Mouse (Mus musculus) mature B cell (primary cell): Measurements from ENCODE around the gene Sccpdh.
"Not testable (repeated sequence)": the region's sequence is repeated elsewhere in the genome, so short reads cannot be mapped to it uniquely, and the experiment has no call there.

Experiments used
- in situ Hi-C: fragments of 300-500 bp; cut with MboI; formaldehyde crosslinking; loops from 2 replicates; pipeline ENCODE4 v1.14.3; 2019

Gene Sccpdh

DNA sequence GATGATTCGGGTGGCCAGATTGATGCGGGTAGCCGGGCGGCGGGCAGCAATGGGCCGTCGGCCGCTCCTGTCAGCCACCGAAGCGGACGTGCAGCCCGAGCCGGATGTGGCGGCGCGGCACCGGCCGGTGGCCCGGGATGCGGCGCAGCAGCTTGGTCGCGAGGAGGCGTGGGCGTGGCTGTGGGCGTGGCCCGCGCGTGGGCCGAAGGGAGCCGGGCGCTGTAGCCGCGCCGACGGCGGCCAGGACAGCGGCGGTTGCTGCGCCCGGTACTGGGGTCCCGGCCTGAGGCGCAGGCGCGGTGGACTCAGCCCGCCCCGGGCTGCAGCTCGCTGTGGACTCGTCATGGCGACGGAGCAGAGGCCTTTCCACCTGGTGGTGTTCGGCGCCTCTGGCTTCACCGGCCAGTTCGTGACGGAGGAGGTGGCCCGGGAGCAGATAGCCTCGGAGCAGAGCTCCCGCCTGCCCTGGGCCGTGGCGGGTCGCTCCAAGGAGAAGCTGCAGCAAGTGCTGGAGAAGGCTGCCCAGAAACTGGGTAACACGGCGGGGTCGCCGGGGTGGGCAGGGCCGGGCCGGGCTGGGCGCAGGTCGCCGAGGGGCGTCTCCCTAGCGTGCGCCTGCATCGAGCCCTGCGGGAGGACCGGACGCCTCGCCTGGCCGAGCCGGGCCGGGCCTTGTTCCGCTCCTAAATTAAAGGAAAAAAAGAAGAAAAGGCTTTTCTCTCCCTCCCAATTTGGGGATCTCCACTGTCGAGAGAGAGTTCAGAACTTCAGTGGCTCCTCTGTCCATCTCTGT is at the start of gene Sccpdh:
Gene Sccpdh (plus strand): TSS at position 198 of the 793 bp plus-strand sequence.
- in situ Hi-C loops: no loop called here

DNA sequence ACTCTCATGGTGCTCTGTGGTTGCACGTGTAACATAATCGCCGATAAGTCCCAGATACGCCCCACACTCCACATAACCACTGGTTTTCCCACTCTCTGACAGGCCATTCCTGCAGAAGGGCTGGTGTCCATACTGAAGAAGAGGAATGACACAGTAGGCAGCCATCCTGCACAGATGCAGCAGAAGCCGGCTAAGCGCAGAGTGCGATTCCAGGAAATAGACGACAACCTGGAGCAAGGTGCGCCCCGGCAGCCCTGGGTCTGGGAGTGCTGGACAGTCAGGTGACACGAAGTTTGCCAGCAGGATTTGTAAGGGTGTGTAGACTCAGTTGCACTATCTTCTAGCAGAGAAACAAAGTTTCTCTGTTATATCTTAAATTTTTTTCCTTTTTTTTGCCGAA is 45.3 kb upstream of the Sccpdh start:
- in situ Hi-C loops: no loop called here

DNA sequence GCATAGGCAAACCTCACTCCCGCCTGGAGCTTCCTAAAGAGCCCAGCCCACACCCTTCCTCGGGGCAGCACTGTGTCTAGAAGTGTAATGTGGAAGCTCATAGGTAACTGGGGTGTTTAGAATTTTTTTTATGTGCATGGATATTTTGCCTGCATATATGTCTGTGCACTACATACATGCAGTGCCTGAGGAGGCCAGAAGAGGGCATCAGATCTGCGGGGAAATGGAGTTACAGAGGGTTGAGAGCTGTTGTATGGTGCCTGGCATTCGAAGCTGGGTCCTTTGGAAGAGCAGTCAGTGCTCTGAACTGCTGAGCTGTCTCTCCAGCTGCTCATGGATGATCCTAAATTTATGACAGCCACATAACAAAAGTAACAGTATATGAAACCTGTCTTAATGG is 44.4 kb upstream of the Sccpdh start:
- in situ Hi-C loops: no loop called here

DNA sequence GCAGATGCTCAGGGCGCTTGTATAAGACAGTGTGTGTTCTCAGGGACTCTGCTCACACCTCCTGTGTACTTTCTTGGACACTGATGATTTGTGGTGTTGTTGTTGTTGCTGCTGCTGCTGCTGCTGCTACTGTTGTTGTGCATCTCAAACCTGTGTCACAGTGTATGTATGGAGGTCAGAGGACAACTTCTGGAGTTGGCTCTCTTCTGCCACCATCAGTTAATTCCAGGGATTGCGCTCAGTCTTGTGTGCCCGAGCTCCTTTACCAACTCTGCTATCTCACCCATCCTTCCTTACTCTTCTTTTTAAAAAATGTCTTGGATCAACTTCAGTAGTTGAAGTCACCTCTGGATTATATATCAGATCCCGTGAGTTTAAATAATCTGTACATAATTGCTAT is 43.7 kb upstream of the Sccpdh start:
- in situ Hi-C loops: no loop called here

DNA sequence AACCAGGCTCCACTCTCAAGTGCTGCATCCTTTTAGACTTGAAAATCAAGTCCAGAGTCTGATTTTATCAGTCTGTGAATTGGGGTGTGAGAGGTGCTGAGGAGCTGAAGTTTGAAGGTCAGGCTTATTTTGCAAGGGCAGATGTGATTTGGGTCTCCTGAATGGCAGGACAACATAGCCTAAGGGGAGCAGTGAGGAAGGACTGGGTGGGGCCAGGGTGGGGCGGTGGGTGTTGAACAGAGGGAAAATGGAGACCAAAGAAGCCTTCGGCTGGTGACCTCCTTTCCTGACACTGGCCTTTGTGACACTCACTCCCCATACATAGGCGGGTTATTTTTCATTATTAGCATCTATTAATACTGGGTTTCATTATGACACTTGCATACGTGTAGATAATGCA is 40.2 kb upstream of the Sccpdh start:
- in situ Hi-C loops: no loop called here

DNA sequence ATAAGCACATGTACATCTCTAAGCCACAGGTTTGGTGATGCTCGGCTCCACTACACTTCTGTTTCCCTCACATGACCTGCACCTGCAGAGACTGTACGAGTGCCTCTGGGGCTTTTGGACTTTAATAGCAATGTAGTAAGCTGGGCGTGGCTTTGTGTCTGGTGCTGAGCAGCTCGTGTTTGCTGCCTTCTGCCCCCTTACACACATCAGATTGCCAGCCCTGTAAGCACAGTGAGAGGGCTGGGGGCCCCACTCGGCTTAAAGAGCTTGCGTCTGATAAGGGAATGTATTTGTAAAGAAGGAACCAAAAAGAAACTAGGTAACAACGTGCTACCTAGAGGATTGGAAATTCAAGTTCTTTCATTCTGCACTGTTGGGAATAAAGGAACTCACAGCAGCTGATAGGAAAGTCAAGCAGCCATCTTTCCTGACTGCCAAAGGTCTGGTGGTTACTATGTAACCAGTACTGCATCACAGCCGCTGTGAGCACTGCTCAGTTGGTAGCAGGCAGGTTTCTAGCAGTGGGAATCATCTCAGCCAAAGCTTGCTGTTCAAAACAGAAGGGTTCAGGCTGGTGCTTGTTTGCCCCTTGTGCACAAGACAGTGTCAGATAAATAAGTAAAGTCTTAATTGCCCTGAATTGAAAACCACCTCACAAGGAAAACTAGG is 39.4 kb upstream of the Sccpdh start:
- in situ Hi-C loops: no loop called here

DNA sequence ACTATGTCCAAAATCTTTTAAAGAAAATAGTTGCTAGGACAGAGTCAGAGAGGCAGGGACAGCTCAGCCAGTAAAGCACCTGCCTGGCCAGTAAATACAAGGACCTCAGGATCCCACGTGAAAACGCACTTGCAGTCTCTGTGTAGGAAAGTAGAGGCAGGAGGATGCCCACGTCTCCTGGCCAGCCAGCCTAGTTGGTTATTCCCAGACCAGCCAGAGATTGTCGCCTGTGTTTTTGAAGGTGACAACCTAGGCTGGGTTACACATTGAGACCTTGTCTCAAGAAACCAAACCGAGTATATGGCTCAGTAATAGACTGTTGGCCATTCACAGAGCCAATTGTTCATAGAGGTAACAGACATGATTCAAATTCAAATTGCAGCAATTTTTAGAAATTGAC is 38.7 kb upstream of the Sccpdh start:
- in situ Hi-C loops: no loop called here

DNA sequence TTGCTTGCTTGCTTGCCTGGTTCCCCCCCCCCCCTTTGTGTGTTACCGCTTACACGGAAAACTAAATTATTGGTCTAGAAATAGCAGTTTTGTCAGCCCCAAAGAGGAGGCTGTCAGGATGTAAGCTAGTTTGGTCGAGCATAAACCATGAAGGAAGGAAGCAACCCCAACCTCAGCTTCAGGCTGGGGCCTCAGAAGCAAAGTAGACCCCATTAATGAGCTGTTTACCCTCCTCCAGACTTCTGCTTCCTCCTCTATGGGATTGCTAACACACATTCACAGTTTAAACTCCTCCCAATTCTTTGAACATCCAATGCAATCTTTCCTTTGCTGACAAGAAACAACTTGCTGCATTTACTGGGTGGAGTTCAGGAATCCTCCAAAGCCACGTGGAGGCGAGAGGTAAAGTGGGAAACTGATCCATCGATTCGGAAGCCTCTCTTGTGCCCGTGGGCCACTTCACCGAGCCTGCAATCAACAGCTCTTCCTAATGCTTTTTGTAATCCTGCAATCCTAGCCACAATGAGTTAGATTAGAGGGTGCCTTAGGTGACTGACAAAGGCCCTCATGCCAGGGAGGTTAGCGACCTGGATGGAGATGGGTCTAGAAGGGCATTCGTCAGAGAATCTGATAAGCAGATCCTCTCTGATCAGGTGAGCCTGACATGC is 35.1 kb upstream of the Sccpdh start:
- in situ Hi-C loops: no loop called here

DNA sequence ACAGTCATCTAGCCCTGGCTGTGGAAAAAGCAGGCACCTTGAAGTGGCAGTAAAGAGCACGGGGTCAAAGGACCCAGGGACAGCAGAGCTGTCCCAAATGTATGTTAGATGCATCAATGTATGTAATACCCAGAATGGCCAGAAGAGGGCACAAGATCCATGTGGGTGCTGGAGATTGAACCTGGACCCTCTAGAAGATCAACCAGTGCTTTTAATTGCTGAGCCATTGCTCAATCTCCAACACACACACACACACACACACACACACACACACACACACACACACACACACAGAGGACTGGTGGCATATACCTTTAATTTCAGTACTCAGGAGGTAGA is 34.6 kb upstream of the Sccpdh start:
- in situ Hi-C loops: no loop called here

DNA sequence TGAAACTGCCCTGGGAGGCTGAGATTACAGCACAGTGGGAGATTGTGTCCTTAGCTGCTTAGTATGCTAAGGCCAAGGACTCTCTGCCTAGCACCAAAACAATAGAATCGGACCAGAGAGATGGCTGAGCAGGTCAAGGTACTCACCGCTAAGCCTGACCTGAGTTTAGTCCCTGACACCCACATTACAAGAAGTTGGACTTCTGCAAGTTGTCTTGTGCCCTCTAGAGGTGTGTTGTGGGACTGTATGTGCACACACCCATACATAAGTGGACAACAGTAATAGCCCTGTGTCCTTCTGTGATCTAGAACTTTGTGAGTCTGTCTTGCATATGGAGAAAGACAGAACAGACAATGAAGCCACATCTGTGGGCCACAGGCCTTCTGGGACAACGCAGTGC is 33.9 kb upstream of the Sccpdh start:
- in situ Hi-C loops: no loop called here

DNA sequence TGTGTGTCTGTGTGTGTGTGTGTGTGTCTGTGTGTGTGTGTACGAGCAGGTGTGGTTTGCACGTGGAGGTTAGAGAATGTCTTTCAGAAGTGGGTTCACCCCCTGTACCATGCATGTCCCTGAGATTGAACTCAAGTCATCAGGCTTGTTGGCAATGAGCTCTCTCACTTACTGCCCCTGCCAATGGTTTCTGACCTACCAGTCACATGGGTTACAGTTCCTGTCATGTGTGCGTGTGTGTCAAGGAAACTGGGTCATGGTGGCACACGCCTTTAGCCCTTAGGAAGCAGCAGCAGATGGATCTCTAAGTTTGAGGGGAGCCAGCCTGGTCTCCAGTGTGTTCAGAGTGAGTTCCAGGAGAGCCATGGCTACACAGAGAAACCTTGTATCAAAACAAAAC is 25.3 kb upstream of the Sccpdh start:
- in situ Hi-C loops: no loop called here

DNA sequence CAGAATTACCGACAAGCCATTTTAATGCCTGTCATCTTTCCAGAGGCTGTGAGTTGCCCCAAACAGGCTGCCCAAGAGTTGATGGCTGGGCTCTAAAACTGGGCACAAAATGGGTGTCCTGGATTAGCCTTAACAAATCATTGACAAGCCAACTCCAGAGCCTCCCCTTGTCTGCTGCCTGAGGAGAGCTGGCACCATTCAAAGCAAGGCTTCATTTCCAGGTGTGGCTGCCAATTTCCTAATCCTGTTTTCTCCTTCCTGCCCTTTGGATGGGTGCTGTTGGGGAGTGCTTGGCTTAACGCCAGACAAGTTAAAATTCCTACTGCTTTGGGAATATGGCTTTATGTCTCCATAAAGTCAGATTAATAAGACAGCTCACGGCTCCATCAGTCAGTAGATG is 23.9 kb upstream of the Sccpdh start:
- in situ Hi-C loops: no loop called here

DNA sequence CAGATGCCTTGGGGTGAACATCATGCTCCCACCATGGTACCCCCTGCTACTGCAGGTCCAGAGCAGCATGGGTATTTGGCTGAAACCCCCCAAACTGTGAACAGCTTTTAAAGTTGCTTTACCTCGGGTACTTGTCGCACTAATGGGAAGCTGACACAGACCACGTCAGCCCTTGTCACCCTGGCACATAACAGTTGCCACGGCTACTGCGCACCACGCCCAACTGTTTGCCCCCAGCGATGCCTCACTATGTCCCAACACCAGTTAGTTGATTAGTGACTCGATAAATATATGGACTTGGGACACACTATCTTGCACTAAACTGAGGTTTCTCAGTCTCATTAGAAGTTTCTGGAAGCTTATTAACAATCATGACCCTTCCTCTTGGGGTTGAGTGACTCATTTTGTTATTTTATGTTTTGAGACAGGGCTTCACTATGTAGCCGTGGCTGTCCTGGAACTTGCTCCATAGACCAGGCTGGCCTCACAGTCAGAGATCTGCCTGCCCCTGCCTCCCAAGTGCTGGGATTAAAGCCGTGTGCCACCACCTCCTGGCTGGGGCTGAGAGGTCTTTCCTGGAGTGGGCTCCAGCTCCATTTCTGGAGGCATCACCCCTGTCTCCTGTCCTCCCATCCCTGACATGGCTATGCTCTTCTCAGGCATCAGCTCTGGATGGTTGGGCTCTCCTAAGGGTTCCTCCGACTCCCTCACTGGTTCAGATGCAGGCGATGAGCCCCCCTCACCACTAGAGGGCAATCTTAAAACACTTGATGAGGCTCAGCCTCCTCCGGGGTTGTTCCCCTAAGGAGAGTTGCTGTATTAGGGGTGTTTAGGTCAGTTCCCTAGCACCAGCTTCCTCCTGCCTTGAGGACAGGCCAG is 22.7 kb upstream of the Sccpdh start:
- in situ Hi-C loops: no loop called here

DNA sequence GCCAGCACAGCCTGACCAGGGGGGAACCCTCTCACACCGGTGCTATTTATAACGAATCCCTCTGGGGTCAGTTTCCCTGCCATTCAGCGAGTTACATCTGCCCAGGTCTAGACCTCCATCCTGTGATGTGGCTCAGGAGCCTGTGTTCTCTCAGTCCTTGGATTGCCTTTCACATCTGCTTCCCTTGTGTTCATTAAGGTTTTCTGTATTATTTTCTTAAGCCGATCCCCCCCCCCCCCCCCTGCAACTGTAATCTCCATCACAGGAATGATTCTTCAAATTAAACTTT is 22.1 kb upstream of the Sccpdh start:
- in situ Hi-C loops: no loop called here

DNA sequence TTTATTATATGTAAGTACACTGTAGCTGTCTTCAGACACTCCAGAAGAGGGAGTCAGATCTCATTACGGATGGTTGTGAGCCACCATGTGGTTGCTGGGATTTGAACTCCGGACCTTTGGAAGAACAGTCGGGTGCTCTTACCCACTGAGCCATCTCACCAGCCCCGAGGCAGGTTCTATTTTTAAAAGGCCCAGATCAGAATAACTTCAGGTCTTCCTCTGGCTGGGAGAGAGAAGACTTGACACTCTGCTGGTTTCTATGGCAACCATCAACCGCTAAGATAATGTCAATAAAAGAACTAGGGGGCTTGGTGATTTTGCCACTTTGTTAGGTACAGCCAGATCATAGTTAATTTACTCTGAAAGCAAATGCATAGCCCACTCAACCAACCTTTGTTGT is 19.3 kb upstream of the Sccpdh start:
- in situ Hi-C loops: not testable (repeated sequence)

DNA sequence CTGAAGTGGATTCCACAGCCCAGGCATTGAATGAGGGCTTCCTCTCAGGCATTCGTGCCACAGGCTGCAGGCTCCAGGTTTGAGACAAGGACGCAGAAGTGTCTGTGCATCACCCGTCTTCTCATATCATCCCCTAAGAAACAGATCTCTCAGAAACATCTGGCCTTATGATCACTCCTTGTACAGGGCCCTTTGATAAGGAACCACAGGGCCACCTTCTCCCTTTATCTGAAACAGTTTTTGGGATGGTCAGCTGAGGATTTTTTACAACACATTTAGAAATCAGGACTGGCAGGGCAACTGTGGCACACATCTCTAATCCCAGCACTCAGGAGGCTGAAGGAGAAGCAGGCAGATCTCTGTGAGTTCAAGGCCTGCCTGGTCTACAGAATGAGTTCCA is 18.7 kb upstream of the Sccpdh start:
- in situ Hi-C loops: no loop called here

DNA sequence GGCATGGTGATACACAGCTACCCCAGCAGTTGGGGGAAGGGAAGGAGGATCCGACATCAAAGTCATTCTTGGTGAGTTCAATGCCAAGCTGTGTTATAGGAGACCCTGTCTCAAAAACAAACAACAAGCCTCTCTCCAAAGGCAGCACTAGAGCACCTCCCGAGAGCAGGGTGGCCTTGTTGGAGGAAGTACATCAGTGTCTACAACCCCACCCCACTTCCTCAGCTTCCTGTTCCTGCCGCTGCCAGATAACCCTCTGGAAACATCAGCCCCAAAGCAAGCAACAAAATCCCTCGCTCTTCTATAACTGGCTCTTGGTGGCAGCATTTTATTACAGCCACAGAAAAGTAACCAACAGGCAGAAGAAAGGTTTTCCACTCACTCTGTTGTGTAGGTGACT is 17.7 kb upstream of the Sccpdh start:
- in situ Hi-C loops: no loop called here

DNA sequence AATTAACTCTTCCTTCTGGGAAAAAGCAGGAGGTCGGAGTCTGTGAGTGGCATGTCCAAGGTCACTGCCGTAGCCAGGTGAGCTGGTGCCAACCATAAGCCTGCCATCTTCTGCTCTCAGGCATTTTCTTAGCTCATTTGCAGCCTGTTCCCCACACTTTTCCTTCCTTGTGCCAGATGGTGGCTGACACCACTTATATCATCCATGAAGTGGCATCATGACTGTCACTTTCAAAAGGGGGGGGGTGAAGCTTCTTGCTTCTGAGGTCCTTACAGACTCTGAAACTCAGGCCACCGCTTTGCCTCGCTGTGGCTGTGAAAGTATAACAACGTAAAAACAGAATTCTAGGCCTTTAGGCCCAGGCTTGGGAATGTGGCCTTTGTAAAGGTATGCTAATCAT is 16.8 kb upstream of the Sccpdh start:
- in situ Hi-C loops: no loop called here

DNA sequence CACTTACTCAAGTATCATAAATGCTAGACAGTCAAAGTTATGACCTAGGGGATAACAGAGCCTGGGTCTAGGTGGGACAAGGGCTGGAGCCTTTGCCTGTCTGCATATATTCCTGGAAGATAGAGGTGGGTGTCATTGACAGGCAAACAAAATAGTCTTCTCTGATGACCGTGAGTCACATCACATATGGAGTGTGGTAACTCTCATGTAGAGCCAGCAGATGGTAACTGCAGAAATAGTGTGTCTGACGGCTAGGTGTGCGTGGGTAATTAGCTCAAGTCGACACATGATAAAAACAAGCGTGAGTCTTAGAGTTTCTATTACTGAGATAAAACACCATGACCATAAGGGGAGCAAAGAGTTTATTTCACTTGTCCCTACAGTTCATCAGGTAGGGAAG is 4.9 kb upstream of the Sccpdh start:
- in situ Hi-C loops: no loop called here

DNA sequence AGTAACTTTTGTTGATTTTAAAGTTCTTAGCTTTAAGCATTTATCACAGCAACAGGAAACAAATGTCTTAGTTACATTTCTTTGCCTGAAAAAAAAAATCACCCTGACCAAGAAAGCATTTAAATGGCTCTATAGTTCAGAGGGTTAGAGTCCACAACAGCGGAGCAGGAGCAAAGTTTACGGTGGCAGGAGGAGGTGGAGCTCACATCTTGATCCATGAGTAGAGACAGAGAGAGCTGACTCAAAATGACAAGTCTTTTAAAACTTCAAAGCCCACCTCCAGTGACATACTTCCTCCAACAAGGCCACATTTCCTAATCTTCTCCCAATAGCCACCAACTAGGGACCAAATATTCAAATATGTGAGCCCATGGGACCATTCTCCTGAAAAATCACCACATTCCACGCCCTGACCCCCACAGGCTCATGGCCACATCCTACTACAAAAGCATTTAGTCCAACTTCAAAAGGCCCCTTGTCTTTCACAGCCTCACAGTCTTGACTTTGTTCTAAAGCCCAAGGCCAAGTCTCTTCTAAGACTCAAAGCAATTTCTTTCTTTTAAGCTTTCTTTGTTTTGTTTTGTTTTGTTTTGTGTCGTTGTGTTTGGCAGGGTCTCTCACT is 3.6 kb upstream of the Sccpdh start:
- in situ Hi-C loops: no loop called here

DNA sequence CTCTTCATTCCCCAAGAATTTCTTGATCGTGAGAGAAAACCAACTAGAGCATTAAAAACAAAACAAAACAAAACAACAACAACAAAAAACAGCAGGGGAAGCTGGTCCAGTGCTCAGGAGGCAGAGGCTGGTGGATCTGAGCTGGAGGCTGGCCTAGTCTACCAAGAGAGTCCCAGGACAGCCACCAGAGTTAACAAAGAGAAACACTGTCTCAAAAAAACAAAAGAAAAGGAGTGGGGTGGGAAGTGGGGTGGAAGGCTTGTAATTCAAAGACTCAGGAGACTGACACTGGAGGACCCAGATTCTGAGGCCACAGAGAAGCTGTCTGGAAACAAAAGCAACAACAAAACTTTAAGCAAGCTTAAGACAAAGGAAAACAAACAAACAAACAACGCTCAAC is 1.0 kb upstream of the Sccpdh start:
- in situ Hi-C loops: no loop called here

DNA sequence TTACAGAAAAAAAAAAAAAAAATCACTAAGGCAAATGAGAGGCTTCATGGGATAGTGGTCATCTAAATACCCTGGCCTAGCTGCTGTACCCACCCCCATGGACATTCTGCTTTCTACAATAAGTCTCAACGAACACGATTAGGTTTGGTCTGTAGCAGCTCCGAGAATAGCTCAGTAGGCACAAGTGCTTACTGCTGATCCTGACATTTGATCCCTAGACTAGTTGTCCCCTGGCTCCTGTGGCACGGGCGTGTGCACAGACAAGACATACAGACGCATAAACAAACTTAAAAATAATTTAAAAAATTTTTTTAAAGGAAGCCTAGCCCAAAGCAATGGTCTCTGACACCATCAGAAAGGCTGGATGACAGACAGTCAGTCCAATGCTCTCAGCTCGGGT is 560 bp upstream of the Sccpdh start:
- in situ Hi-C loops: no loop called here
